Mouse (Mus musculus) liver, postnatal 0 days (tissue): ENCODE measurements around the gene Hemk1. TPM values are rescaled to one million over a fixed set of nuclear protein-coding genes. Genes with fewer than 3 reads are reported as not detected.
A peak's percentile ranks its signal among the peaks of the same experiment; 100 is the strongest.
"Not testable (repeated sequence)": the region's sequence is repeated elsewhere in the genome, so short reads cannot be mapped to it uniquely, and the experiment has no call there.

Experiments used
- ATAC-seq: fragments of 200-750 bp; cut with Nextera tagmentation; 2 replicates; pipeline ENCODE4 v1.8.0; 2017; ENCODE audit warnings: mild to moderate bottlenecking, moderate library complexity
- DNase-seq: peaks from one replicate; pipeline ENCODE4 v3.0.0-alpha.2; 2016
- H3K27ac ChIP-seq: fragments of 300-500 bp; sonication (generic); 2 replicates; pipeline ENCODE4 v1.5.1; 2014; ENCODE audit warnings: antibody characterized with exemption, moderate library complexity, mild to moderate bottlenecking, low read depth
- H3K27me3 ChIP-seq: fragments of 300-500 bp; sonication (generic); 2 replicates; pipeline ENCODE4 v1.6.1; 2014; ENCODE audit warnings: low read length, control low read depth, mixed read lengths; ENCODE audit not compliant: insufficient read depth
- H3K36me3 ChIP-seq: fragments of 300-500 bp; sonication (generic); replicated peaks from 2 replicates; pipeline ENCODE4 v1.6.1; 2014; ENCODE audit warnings: mild to moderate bottlenecking, control low read depth, low read length, moderate library complexity, mixed read lengths; ENCODE audit not compliant: insufficient read depth
- H3K4me1 ChIP-seq: fragments of 300-500 bp; sonication (generic); 2 replicates; pipeline ENCODE4 v1.6.1; 2014; ENCODE audit warnings: antibody characterized with exemption, mild to moderate bottlenecking, control low read depth; ENCODE audit not compliant: insufficient read depth
- H3K4me2 ChIP-seq: fragments of 300-500 bp; sonication (generic); 2 replicates; pipeline ENCODE4 v1.6.1; 2014; ENCODE audit warnings: low read depth, mild to moderate bottlenecking, low read length, moderate library complexity, mixed read lengths
- H3K4me3 ChIP-seq: fragments of 300-500 bp; sonication (generic); 2 replicates; pipeline ENCODE4 v1.5.1; 2014; ENCODE audit warnings: low read depth, low read length
- H3K9ac ChIP-seq: fragments of 300-500 bp; sonication (generic); replicated peaks from 2 replicates; pipeline ENCODE4 v1.6.1; 2014; ENCODE audit warnings: mild to moderate bottlenecking, moderate library complexity
- H3K9me3 ChIP-seq: fragments of 300-500 bp; sonication (generic); 2 replicates; pipeline ENCODE4 v1.6.1; 2016; ENCODE audit warnings: mild to moderate bottlenecking, control low read depth, low read length, mixed read lengths
- CTCF ChIP-seq: sonication (generic); IDR thresholded peaks from 2 replicates; pipeline ENCODE4 v1.5.1; 2016; ENCODE audit warnings: antibody characterized with exemption, low read depth
- EP300 ChIP-seq: IDR thresholded peaks from 2 replicates; pipeline ENCODE4 v1.6.1; 2016; ENCODE audit warnings: antibody characterized with exemption, low read depth, mild to moderate bottlenecking
- WGBS: fragments of 180-500 bp; shearing (Covaris S2); extraction: QIAGEN DNeasy Blood & Tissue Kit; methylation state at CpG from one replicate; pipeline ENCODE4 v1.1.7; 2014; ENCODE audit not compliant: insufficient replicate concordance; 5-methylcytosine and 5-hydroxymethylcytosine counted together
- polyA plus RNA-seq: library from polyadenylated mRNA; unstranded; fragments of >200 nt; fragmentation: Nextera tagmentation; extraction: Ambion mirVana; gene quantifications from 2 replicates; pipeline ENCODE4 v1.2.1, GENCODE M21; 2015

The Hemk1 gene
- polyA plus RNA-seq, 1 experiment from 2014 or later = 3.2 TPM

DNA sequence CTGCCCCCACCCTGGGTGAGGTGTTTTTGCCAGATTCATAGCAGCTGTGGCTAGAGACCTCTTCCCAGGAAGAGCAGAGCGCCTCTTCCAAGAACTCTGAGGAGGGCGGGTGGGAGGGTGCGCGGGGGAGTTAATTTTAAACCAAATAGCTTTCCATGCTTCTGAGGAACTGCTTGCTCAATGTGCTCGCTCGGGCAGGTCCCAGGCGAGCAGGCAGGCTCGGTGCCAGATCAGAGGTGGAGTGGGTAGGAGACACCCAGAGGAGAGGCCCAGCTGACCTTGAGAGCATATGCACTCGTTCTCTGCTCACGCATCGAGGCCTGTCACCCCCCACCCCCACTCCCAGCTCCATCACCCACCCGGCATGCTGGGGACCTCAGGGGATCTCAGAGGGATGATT, 30.3 kb downstream of the Hemk1 start:
- peak; percentile 80 for DNase-seq
- 29% methylated on average over 12 of the region's 12 CpGs for WGBS
- H3K4me3 ChIP-seq = peak overlapping the region; percentile 13; the same call in 1 of the 2 replicates
- no peaks in the 10 kb centered on the region for H3K9me3 ChIP-seq
- H3K36me3 ChIP-seq = peaks cover 5% of the 10 kb centered on the region; the same call in 1 of the 2 replicates
- no peak for TF ChIP-seq EP300
- peak overlapping the region; percentile 50 for H3K9ac ChIP-seq
- ATAC-seq = peak; percentile 61
- H3K27ac ChIP-seq = peak overlapping the region; percentile 83
- H3K27me3 ChIP-seq = no peaks in the 10 kb centered on the region
- H3K4me2 ChIP-seq = peak overlapping the region; percentile 68
- peaks cover 65% of the 10 kb centered on the region for H3K4me1 ChIP-seq

DNA sequence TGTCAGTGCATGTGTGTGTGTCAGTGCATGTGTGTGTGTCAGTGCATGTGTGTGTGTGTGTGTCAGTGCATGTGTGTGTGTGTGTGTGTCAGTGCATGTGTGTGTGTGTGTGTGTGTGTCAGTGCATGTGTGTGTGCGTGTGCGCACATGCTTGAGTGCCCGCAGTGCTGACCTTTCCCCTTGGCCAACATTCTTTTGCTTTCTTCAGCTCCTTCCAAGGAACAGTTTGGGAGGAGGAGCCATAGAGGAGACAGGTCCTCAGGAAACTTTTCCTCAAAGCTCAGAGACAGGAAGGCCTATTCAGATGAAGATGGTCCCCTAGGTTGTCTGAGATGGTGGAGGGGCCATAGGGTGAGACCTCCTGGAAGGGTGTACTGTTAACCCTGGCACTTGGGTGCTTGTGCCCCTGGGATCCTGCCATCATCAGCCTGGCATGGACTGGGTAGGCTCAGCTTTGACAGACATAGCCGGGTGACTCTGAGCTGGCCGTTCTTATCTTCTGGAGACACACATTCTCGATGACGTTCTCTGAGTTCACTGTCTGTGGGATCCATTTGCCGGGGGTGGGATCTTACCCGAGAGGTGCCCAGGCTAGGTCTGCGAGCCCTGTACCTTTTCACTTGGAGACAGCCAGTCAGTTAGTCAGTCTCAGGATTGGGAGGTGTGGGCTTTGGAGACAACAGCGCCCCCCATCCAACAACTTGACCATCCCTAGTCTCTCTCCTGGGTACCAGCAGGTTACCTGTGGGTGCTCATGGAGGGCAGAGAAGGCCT, 30.9 kb downstream of the Hemk1 start:
- peak; percentile 57 for DNase-seq
- peaks cover 7% of the 10 kb centered on the region; the same call in 1 of the 2 replicates for H3K36me3 ChIP-seq
- 57% methylated on average over 11 of the region's 11 CpGs for WGBS
- H3K27ac ChIP-seq = peak overlapping the region; percentile 83
- TF ChIP-seq CTCF = no peak; the same call in 1 of the 2 replicates
- peak; percentile 32; the same call in 1 of the 2 replicates for TF ChIP-seq EP300
- peaks cover 65% of the 10 kb centered on the region for H3K4me1 ChIP-seq
- peak overlapping the region; percentile 68 for H3K4me2 ChIP-seq
- H3K9me3 ChIP-seq = no peaks in the 10 kb centered on the region
- peak overlapping the region; percentile 50 for H3K9ac ChIP-seq
- peak overlapping the region; percentile 13; the same call in 1 of the 2 replicates for H3K4me3 ChIP-seq
- peak; percentile 87 for ATAC-seq
- no peaks in the 10 kb centered on the region for H3K27me3 ChIP-seq

DNA sequence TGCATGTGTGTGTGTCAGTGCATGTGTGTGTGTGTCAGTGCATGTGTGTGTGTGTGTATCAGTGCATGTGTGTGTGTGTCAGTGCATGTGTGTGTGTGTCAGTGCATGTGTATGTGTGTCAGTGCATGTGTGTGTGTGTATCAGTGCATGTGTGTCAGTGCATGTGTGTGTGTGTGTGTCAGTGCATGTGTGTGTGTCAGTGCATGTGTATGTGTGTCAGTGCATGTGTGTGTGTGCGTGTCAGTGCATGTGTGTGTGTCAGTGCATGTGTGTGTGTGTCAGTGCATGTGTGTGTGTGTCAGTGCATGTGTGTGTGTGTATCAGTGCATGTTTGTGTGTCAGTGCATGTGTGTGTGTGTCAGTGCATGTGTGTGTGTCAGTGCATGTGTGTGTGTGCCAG, 31.5 kb downstream of the Hemk1 start:
- ATAC-seq, H3K9me3 ChIP-seq, H3K27me3 ChIP-seq, DNase-seq, H3K4me2 ChIP-seq, H3K27ac ChIP-seq, H3K9ac ChIP-seq, H3K4me3 ChIP-seq: not testable (repeated sequence)
- 95% methylated on average over 1 of the region's 1 CpGs for WGBS
- Histone ChIP-seq H3K36me3 (peaks cover 13% of the 10 kb centered on the region), H3K4me1 (peaks cover 69% of the 10 kb centered on the region)

DNA sequence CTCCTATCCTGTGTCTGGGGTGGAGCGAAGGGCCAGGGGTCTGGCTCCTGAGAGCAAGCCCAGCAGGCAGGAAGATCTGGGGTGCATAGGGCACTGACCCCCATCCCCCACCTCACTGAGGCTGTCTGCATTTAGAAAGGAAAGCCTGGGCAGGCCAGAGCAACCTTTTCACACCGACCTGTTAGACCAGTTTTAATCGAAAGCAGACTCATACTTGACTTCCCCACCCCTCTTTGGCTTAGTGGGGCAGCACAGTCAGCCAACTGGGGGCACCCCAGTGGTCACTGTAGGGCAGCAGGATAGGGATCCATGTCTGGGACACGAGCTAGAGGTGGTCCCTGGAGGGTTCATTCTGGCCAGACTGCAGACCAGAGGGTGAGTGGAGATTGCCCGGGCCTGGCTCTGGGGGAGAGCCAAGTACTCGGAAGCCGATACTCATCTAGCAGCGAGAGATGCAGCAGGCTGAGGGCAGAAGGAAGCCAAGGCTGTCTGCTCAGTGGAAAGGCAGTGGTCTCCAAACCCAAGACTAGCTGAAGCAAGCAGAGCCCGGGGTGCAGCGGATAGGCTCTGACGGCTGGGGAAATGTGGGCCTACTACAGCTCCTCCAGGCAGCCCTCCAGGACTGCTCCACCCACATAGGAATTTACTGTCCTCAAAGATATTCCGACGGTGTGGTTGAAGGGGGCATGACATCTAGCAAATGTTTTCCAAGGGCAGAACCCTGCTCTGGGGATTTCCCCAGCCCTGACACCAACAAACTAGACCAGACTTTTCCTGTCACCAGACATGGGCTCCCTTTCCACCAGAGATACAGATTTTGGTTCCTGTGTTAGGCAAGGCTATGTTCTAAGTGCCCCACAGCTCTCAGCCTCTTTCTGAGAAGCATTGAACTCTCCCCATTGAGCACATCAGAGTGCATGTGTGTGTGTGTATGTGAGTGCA, 32.3 kb downstream of the Hemk1 start:
- Histone ChIP-seq H3K27ac (peak overlapping the region; percentile 40; the same call in 1 of the 2 replicates), H3K36me3 (peaks cover 21% of the 10 kb centered on the region), H3K4me1 (peaks cover 76% of the 10 kb centered on the region), H3K4me3 (no peak overlapping the region), H3K9ac (peak overlapping the region; percentile 18; the same call in 1 of the 2 replicates), H3K27me3 (no peaks in the 10 kb centered on the region), H3K4me2 (no peak overlapping the region), H3K9me3 (no peaks in the 10 kb centered on the region)
- TF ChIP-seq EP300 = no peak
- TF ChIP-seq CTCF = no peak
- no peak for DNase-seq
- no peak for ATAC-seq
- WGBS = 66% methylated on average over 13 of the region's 13 CpGs

DNA sequence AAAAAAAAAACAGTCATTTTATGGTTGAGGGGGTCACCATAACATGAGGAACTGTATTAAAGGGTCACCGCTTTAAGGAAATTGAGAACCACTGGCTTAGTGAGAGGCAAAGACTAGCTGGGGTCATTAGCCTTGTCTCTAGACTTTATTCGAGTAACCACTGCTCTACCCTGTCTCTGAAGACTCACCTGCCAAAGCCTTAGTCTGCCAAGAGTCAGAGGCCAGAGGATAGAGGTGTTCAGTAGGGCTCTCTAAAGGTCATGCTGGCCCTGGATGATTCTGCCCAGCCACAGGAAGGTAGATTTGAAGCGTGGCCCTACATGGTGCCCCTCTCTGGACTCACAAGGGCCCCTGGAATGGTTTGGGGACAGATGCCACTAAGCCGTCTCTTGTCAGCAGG, 33.1 kb downstream of the Hemk1 start:
- no peak overlapping the region for H3K4me3 ChIP-seq
- H3K27ac ChIP-seq = peak overlapping the region; percentile 23; the same call in 1 of the 2 replicates
- peaks cover 30% of the 10 kb centered on the region for H3K36me3 ChIP-seq
- TF ChIP-seq CTCF (no peak), EP300 (no peak)
- H3K27me3 ChIP-seq = no peaks in the 10 kb centered on the region
- WGBS = 79% methylated on average over 4 of the region's 4 CpGs
- H3K9ac ChIP-seq = no peak overlapping the region; the same call in 1 of the 2 replicates
- H3K4me1 ChIP-seq = peaks cover 84% of the 10 kb centered on the region
- no peak for DNase-seq
- H3K9me3 ChIP-seq = no peaks in the 10 kb centered on the region
- ATAC-seq = no peak
- no peak overlapping the region for H3K4me2 ChIP-seq

DNA sequence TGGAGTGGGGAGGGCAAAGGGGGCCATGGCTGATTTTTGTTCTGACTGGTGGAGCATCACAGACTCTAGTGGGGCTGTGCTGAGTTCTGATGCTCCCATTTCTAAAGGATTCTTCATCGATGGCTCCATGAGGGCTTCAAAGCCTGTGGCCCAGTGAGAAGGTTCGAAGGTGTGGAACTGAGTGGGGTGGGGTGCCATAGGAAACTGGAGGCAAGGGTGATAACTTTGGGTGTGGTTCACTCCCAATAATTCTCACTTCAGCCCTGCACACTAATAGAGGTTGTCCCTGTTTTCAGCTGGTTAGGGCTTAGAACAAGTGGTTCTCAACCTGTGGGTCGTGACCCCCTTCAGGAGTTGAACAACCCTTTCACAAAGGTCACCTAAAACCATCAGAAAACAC, 33.8 kb downstream of the Hemk1 start:
- H3K9ac ChIP-seq = no peak overlapping the region
- DNase-seq = no peak
- H3K4me1 ChIP-seq = peaks cover 87% of the 10 kb centered on the region
- H3K4me2 ChIP-seq = peak overlapping the region; percentile 15
- WGBS = 60% methylated on average over 3 of the region's 3 CpGs
- no peaks in the 10 kb centered on the region for H3K27me3 ChIP-seq
- no peak overlapping the region for H3K4me3 ChIP-seq
- ATAC-seq = no peak
- H3K27ac ChIP-seq = 0 out of 2 replicates have a peak overlapping the region, but pooled peaks have one; percentile 1
- no peaks in the 10 kb centered on the region for H3K9me3 ChIP-seq
- TF ChIP-seq EP300 (no peak), CTCF (no peak)
- H3K36me3 ChIP-seq = peaks cover 33% of the 10 kb centered on the region
